Mouse (Mus musculus): ENCODE data around the gene Rgl3. TPM values are rescaled to one million over a fixed set of nuclear protein-coding genes. Genes with fewer than 3 reads are reported as not detected.

Rgl3 gene
- total RNA-seq, 2 experiments from 2014 or later = 1.8 to 2.0 TPM

GRCm38 (mm10) chr9:21987592-21988342, 1.5 kb downstream of the Rgl3 start:
- intact Hi-C loops (cut with DNase I) = no loop called here
- no peak for DNase-seq (ENCODE audit: low spot score in 2 of 2)

GRCm38 (mm10) chr9:21983911-21984310, 5.3 kb downstream of the Rgl3 start:
- no peak for DNase-seq (ENCODE audit: low spot score in 2 of 2)
- intact Hi-C loops (cut with DNase I) = no loop called here

- intact Hi-C loops (cut with DNase I) = loop anchor here (5.0 kb wide), 1 partner anchor 164 kb away; no protein-coding TSS in a partner anchor
- no peak for DNase-seq (ENCODE audit: low spot score in 2 of 2)
Observed at GRCm38 (mm10) chr9:21978398-21979128, 10.7 kb downstream of the Rgl3 start.

GRCm38 (mm10) chr9:21977972-21978371, 11.3 kb downstream of the Rgl3 start:
- DNase-seq (ENCODE audit: low spot score in 2 of 2) = no peak
- intact Hi-C loops (cut with DNase I) = loop anchor here (5.0 kb wide), 1 partner anchor 164 kb away; no protein-coding TSS in a partner anchor

DNA sequence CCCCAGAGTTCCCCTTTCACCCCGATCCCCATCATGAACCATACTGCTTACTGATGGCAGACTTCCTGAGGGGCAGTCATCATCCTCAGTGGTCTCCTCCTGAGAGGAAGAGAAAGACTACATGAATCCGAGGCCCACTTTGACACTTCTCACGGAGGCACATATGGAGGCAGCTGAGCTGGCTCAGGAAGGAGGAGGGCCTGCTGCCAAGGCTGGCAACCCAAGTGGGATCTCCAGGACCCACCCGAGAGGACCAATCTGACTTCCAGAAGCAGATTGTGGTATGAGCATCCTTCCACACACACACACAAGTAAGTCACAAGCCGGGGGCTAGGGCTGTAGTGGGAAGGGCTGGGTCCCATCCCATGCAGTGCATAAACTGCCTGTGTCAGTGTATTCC, 11.9 kb downstream of the Rgl3 start:
- intact Hi-C loops (cut with DNase I) = loop anchor here (5.0 kb wide), 1 partner anchor 165 kb away; no protein-coding TSS in a partner anchor

DNA sequence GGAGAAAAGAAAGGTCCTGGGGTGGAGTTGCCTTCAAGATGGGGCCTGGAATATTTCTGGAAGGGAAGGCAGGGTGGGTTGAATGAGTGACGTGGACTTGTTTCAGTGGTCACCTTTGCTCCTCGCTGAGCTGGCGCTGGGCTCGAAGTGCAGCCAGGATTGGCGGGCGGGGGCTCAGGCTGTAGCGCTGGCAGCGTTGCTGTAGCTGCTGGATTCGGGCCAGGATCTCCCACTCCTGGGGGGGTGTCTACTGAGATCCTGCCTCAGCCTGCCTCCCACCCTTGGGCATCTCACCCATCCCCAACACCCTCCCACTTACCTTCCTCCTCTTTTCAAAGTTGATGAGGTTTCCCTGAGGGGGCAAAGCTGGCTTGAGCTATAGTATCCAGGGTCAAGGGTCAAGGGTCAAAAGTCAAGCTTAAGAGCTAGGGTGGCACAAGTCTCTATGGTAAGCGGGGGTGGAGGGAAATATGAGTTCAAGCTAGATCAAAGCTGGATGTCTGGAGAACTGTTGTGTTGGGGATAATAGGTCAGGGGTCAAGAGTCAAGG, 12.5 kb downstream of the Rgl3 start:
- intact Hi-C loops (cut with DNase I) = loop anchor here (5.0 kb wide), 1 partner anchor 166 kb away; no protein-coding TSS in a partner anchor
- DNase-seq (ENCODE audit: low spot score in 2 of 2) = no peak

More for the DNA sequence above, 11.9 kb downstream of the Rgl3 start:
- no peak for DNase-seq (ENCODE audit: low spot score in 2 of 2)

DNA sequence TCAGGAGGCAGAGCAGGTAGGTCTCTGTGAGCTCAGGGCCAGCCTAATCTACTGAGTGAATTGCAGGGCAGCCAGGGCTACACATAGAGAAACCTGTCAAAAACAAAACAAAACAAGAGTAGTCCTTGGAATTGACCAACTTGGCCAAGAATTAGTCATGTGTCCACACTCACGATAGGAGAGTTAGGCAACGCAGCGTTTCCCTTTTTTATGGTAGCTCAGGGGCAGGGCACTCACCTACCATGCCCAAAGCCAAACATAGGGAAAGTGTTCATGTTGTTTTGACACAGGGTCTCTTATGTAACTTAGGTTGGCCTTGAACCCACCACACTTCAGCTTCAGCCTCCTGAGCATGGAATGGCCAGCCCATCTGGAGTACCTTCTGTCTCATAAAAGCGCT, 19.9 kb downstream of the Rgl3 start:
- intact Hi-C loops (cut with DNase I) = no loop called here

GRCm38 (mm10) chr9:21968883-21969282, 20.4 kb downstream of the Rgl3 start:
- intact Hi-C loops (cut with DNase I) = no loop called here
- DNase-seq (ENCODE audit: low spot score in 2 of 2) = no peak

More for the DNA sequence above, 19.9 kb downstream of the Rgl3 start:
- DNase-seq (ENCODE audit: low spot score in 2 of 2) = no peak

GRCm38 (mm10) chr9:21963417-21963816, 25.8 kb downstream of the Rgl3 start, which contains the start of gene Epor:
Gene Epor (minus strand): TSS chr9:21963506.
- DNase-seq (ENCODE audit: low spot score in 2 of 2) = no peak
- intact Hi-C loops (cut with DNase I) = loop anchor here (5.0 kb wide), 1 partner anchor 89 kb away; the partner anchor contains the start of gene Elavl3

DNA sequence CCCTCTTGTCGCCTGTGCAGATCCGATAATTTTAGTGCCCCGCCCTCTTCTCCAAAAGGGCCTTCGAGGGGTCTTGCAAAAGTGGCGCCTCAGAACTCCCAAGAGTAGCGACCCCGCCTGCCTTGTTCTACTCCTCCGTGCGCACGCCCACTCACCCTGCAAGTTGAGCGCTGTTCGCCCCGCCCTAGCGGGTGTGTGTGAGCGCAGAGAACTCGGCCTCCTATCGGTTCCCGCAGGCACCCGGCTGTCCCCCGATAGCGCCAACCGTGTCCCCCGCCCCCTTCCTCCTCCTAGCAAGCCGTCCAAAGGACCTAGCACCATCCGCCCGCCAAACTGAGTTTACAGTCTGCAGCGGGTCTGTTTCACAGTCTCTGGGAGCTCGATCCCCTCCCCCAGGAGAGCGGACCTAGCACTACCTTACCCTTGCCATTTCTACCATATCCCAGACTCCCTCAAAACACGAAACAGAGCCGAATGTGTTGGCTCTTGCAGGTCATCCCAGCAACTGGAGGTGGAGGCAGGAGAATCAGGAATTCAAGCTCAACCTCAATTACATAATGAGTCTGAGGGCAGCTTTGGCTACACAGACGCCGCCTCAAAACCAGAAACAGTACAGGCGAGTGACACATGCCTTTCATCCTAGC, 26.7 kb downstream of the Rgl3 start:
- peak; percentile 71 to 80 for DNase-seq (ENCODE audit: low spot score in 2 of 2)
- intact Hi-C loops (cut with DNase I) = loop anchor here (5.0 kb wide), 1 partner anchor 90 kb away; the partner anchor contains the start of gene Elavl3

DNA sequence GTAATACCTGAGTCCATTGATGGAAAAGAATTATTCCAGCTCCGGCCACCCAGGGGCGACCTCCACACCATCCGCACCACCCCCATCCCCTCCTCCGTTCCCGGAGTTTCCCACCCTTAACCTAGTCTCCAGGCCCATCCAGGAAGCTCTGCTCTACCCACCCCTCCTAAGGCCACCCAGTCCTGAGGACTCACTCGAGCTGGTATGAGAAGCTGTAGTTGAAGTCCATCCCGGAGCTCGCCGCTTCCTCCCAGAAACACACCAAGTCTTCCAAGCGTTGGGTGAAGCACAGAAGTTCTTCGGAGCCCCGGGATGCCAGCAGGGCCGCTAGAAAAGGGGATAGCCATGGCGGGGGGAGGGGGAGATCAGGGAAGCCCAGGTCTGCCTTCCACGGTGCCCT, 27.2 kb downstream of the Rgl3 start:
- DNase-seq (ENCODE audit: low spot score in 2 of 2) = no peak
- intact Hi-C loops (cut with DNase I) = loop anchor here (5.0 kb wide), 1 partner anchor 90 kb away; the partner anchor contains the start of gene Elavl3

DNA sequence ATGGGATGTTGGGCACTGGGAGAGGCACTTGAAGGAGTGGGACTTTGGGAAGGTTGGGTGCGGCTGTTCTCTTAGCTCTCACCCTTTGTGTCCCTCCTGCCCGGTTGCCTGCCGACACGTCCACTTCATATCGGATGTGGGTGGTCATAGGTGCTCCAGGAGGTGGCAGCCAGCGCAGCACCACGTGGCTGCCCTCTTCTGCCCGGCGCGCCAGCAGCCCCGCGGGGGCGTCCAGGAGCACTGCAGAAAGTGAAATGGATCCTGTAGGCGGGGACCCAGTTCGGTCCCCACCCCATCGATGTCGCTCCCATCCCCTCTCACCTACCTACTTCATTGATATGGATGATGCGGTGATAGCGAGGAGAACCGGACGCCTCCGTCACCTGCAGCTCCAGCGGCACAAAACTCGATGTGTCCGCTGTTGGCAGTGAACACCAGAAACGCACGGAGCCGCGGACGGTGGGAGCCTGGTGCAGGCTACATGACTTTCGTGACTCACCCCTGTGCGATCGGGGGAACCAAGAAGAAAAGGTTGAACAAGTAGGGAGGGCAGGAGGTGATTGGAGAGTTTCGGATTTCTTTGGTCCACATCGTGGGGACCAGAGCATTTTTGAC, 27.8 kb downstream of the Rgl3 start:
- no peak for DNase-seq (ENCODE audit: low spot score in 2 of 2)
- intact Hi-C loops (cut with DNase I) = loop anchor here (5.0 kb wide), 1 partner anchor 91 kb away; the partner anchor contains the start of gene Elavl3

- no peak for DNase-seq (ENCODE audit: low spot score in 2 of 2)
- intact Hi-C loops (cut with DNase I) = loop anchor here (5.0 kb wide), 1 partner anchor 92 kb away; the partner anchor contains the start of gene Elavl3
Observed at GRCm38 (mm10) chr9:21960558-21961208, 28.6 kb downstream of the Rgl3 start.

DNA sequence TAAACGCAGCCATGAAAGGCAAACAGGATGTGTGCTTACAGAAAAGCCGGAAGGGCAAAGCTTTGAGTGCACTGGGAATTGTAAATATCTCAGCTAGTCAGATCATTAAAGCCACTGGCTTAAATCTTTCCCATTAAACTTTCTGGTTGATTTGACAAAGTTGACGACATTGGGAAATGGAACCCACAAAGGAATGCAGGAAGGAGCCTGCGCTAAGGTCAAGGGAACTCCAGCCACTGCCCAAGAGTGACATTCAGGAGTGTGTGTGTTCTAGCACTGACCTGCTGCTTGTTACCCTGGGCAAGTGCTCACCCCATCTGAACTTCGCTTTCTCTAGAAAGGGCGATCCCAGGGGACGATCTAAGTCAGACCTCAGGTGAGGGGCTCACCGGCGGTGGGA, 29.1 kb downstream of the Rgl3 start:
- intact Hi-C loops (cut with DNase I) = loop anchor here (5.0 kb wide), 1 partner anchor 92 kb away; the partner anchor contains the start of gene Elavl3

DNA sequence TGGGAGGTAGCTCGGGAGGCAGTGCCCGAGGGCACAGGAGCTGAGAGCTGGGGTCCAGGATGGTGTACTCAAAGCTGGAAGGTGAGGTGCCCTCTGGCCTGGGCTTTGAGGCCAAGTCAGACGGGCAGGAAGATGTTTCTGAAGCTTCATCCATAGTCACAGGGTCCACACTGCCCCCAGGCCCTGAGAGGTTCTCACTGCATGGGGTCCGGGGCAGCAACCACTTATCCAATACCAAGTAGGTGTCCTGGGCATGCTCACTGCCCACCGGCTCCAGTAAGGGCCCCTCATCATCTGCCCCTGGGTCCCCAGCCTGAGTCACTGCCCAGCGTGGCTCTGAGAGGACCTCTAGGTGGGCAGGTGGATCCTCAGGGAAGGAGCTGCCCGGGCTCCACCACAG, 30.0 kb downstream of the Rgl3 start:
- intact Hi-C loops (cut with DNase I) = no loop called here
- no peak for DNase-seq (ENCODE audit: low spot score in 2 of 2)

More for the DNA sequence above, 29.1 kb downstream of the Rgl3 start:
- DNase-seq (ENCODE audit: low spot score in 2 of 2) = no peak

GRCm38 (mm10) chr9:21958372-21958771, 30.9 kb downstream of the Rgl3 start:
- intact Hi-C loops (cut with DNase I) = no loop called here
- DNase-seq (ENCODE audit: low spot score in 2 of 2) = no peak

DNA sequence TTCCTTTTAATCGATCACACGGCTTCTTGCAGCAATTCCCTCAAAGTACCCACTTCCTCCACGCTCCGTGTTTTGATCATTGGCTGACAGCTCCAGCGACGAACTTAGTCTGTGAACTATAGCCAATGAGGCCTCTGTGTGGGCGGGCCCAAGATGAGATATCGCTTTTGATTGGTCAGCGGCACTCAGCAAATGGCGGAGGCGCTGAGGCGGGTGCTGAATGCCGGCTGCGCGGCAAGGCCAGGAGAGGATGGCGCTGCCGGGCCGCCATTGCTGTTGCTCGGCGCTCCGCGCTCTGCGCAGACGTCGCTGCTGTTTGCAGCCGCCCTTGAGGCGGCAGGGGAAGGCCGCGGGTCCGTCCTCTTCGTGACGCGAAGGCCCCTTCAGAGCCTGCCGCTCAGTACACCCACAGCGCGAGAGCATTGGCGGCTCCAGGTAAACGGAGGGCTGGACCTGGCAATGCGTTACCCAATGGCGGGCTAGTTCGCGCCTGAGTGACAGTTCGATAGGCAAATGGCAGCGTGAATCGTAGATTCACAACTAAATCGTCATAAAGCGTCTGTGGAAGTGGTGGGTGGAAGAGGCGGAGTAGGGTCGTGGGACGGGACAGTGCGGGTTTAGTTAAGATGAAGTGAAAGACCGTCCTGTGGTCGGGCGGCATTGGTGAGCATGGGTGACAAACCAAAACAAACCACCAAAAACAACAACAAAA, 33.5 kb downstream of the Rgl3 start, which contains the start of gene Swsap1:
Gene Swsap1, plus strand, starts transcription at position 186 of the 712 bp plus-strand sequence.
- intact Hi-C loops (cut with DNase I) = loop anchor here (2.0 kb wide), 1 partner anchor 47 kb away; the partner anchor contains the start of genes Ccdc151 and Prkcsh
- DNase-seq (ENCODE audit: low spot score in 2 of 2) = peak; percentile 100

GRCm38 (mm10) chr9:21955225-21955569, 34.0 kb downstream of the Rgl3 start:
- intact Hi-C loops (cut with DNase I) = no loop called here
- no peak for DNase-seq (ENCODE audit: low spot score in 2 of 2)
